Mouse (Mus musculus) neural tube, embryonic 11.5 days (tissue): ENCODE data around the gene Cblb. TPM values are rescaled to one million over a fixed set of nuclear protein-coding genes. Genes with fewer than 3 reads are reported as not detected.

Experiments
- ATAC-seq: fragments of 200-750 bp; cut with Nextera tagmentation; 2 replicates; pipeline ENCODE4 v1.8.0; 2017; ENCODE audit warnings: moderate number of reproducible peaks, mild to moderate bottlenecking, moderate TSS enrichment, moderate library complexity; ENCODE audit not compliant: insufficient read depth, low FRiP score, low TSS enrichment
- DNase-seq: peaks from one replicate; pipeline ENCODE4 v3.0.0-alpha.2; 2015; ENCODE audit warnings: low spot score
- H3K27ac ChIP-seq: fragments of 300-500 bp; sonication (generic); 2 replicates; pipeline ENCODE4 v1.5.1; 2014; ENCODE audit warnings: low read depth, mild to moderate bottlenecking, low read length
- H3K27me3 ChIP-seq: fragments of 300-500 bp; sonication (generic); 2 replicates; pipeline ENCODE4 v1.6.1; 2014; ENCODE audit warnings: mild to moderate bottlenecking, low read length, mixed read lengths; ENCODE audit not compliant: control insufficient read depth, insufficient read depth
- H3K36me3 ChIP-seq: fragments of 300-500 bp; sonication (generic); 2 replicates; pipeline ENCODE4 v1.6.1; 2014; ENCODE audit warnings: mild to moderate bottlenecking, low read length, moderate library complexity, mixed read lengths; ENCODE audit not compliant: control insufficient read depth, insufficient read depth
- H3K4me1 ChIP-seq: fragments of 300-500 bp; sonication (generic); 2 replicates; pipeline ENCODE4 v1.6.1; 2014; ENCODE audit warnings: low read length, mixed read lengths; ENCODE audit not compliant: control insufficient read depth, insufficient read depth
- H3K4me2 ChIP-seq: fragments of 300-500 bp; sonication (generic); 2 replicates; pipeline ENCODE4 v1.6.1; 2014; ENCODE audit warnings: low read depth, mild to moderate bottlenecking, moderate library complexity
- H3K4me3 ChIP-seq: fragments of 300-500 bp; sonication (generic); 2 replicates; pipeline ENCODE4 v1.5.1; 2014; ENCODE audit warnings: low read depth, low read length
- H3K9ac ChIP-seq: fragments of 300-500 bp; sonication (generic); 2 replicates; pipeline ENCODE4 v1.6.1; 2014; ENCODE audit warnings: mild to moderate bottlenecking, low read length
- H3K9me3 ChIP-seq: fragments of 300-500 bp; sonication (generic); 2 replicates; pipeline ENCODE4 v1.6.1; 2016; ENCODE audit warnings: low read length; ENCODE audit not compliant: control insufficient read depth
- WGBS: fragments of 180-500 bp; shearing (Covaris S2); extraction: QIAGEN DNeasy Blood & Tissue Kit; methylation state at CpG from one replicate; pipeline ENCODE4 v1.1.7; 2014; 5-methylcytosine and 5-hydroxymethylcytosine counted together
- polyA plus RNA-seq: library from polyadenylated mRNA; unstranded; fragments of >200 nt; fragmentation: Nextera tagmentation; extraction: Ambion mirVana; gene quantifications from 2 replicates; pipeline ENCODE4 v1.2.1, GENCODE M21; 2014

Gene Cblb
- polyA plus RNA-seq, 1 experiment from 2014 or later = 41.7 TPM

GRCm38 (mm10) chr16:52059535-52059934 is 28.5 kb downstream of the Cblb start:
- Histone ChIP-seq H3K9ac (no peak overlapping the region), H3K27ac (no peak overlapping the region), H3K27me3 (no peaks in the 10 kb centered on the region), H3K9me3 (no peaks in the 10 kb centered on the region), H3K36me3 (no peaks in the 10 kb centered on the region), H3K4me1 (peaks cover 8% of the 10 kb centered on the region), H3K4me3 (no peak overlapping the region), H3K4me2 (no peak overlapping the region)
- ATAC-seq (no peak), DNase-seq (no peak)
- WGBS = 82% methylated on average over 4 of the region's 4 CpGs

DNA sequence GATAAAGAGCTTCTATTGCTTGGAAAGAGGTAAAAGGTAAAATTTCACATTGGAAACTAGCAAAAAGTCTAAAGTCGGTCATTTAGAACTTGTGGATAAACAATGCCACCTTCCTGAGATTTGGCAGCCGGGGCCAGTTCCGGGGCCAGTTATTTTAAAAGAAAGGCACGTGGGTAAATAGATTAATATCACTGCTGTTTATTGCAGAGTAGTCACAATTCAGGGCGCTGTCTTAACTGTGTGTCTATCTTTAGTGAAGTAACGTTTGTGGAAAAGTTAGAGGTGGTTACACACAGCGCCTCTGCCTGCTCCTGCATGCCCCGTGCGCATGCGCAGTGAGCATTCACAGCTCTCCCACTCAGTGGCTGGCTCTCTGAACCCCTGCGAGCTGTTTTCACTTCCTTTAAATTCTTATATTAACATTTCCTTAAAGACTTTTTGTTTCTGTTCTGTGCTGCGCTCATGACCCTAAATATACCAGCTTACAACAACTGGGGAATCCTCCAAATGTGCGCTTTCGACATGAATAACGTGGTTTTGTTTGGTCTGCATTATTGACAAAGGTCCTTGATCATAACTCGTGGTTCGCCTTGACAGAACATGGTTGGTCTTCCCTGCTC is 29.2 kb downstream of the Cblb start:
- Histone ChIP-seq H3K27me3 (no peaks in the 10 kb centered on the region), H3K9ac (no peak overlapping the region), H3K9me3 (no peaks in the 10 kb centered on the region), H3K4me2 (no peak overlapping the region), H3K4me3 (no peak overlapping the region), H3K36me3 (no peaks in the 10 kb centered on the region), H3K27ac (no peak overlapping the region), H3K4me1 (peaks cover 8% of the 10 kb centered on the region)
- 85% methylated on average over 17 of the region's 17 CpGs for WGBS
- no peak for ATAC-seq
- no peak for DNase-seq

- Histone ChIP-seq H3K27ac (no peak overlapping the region), H3K9ac (no peak overlapping the region), H3K27me3 (no peaks in the 10 kb centered on the region), H3K4me1 (peaks cover 8% of the 10 kb centered on the region), H3K4me3 (no peak overlapping the region), H3K4me2 (no peak overlapping the region), H3K9me3 (no peaks in the 10 kb centered on the region), H3K36me3 (no peaks in the 10 kb centered on the region)
- DNase-seq (no peak), ATAC-seq (no peak)
- 65% methylated on average over 4 of the region's 4 CpGs for WGBS
Measured at GRCm38 (mm10) chr16:52061015-52061481, 30.0 kb downstream of the Cblb start.

DNA sequence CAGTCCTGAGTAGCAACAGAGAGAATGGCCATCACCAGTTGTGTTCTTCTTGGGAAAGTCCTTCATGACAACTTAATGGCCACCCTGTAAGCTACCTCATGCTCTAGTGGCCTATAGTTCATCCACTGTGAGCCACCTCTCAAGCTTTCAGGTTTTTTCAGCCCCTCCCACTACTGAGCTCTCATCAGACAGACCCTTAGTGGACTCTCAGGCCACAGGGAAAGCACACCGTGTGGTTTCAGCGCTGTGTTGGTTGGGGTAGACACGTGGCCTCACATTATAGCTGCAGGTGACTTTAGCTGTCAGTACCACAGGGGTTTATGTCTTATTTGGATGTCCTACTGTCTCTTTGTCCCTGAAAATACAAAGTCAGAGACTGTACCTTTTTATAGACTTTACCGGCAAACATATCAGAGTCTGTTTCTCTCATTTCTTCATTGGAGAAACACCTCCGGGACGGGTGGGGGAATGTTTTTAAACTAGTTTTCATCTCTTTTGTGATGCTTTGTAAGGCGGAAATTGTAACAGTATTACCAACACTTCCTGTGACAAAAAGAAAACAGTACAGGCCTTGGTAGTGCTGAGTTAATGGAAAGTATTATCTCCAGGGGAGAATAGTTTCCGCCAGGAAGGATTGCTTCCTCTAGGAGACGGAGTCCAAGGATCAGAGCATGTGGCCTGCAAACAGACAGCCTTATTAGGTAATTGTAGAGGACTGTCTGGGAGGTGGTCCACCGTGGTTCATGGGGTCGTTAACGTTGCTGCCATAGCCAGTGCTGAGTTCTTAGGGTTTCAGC is 33.5 kb downstream of the Cblb start:
- no peaks in the 10 kb centered on the region for H3K36me3 ChIP-seq
- no peaks in the 10 kb centered on the region for H3K27me3 ChIP-seq
- ATAC-seq (no peak), DNase-seq (no peak)
- WGBS = 68% methylated on average over 12 of the region's 12 CpGs
- H3K9me3 ChIP-seq = no peaks in the 10 kb centered on the region
- peaks cover 3% of the 10 kb centered on the region; the same call in 1 of the 2 replicates for H3K4me1 ChIP-seq
- H3K27ac ChIP-seq = no peak overlapping the region
- H3K9ac ChIP-seq = no peak overlapping the region
- H3K4me2 ChIP-seq = no peak overlapping the region
- no peak overlapping the region for H3K4me3 ChIP-seq

GRCm38 (mm10) chr16:52067632-52068516 is 36.8 kb downstream of the Cblb start:
- no peak overlapping the region for H3K4me3 ChIP-seq
- ATAC-seq = no peak
- H3K9ac ChIP-seq = no peak overlapping the region
- no peak for DNase-seq
- H3K36me3 ChIP-seq = no peaks in the 10 kb centered on the region
- no peaks in the 10 kb centered on the region for H3K9me3 ChIP-seq
- WGBS = 93% methylated on average over 10 of the region's 10 CpGs
- H3K27me3 ChIP-seq = no peaks in the 10 kb centered on the region
- H3K4me2 ChIP-seq = no peak overlapping the region
- H3K4me1 ChIP-seq = no peaks in the 10 kb centered on the region
- H3K27ac ChIP-seq = no peak overlapping the region

DNA sequence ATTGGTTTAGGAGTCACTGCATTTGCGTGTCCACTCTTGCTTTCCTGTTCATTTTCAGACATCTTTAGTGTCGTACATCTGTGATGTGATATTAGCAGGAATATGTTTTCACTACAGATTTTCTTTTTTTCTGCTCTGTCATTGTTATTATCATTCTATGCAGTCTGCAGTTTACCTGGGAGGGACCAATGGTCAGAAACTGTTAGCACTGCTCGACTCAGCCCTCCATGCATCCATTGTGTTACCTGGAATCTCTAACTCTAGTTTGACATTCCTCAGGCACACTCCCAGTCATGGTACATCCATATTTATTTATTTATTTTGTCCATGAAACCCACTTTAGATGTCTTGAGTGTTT is 37.5 kb downstream of the Cblb start:
- no peak for DNase-seq
- Histone ChIP-seq H3K9me3 (no peaks in the 10 kb centered on the region), H3K27ac (no peak overlapping the region), H3K27me3 (no peaks in the 10 kb centered on the region), H3K4me2 (no peak overlapping the region), H3K4me3 (no peak overlapping the region), H3K36me3 (no peaks in the 10 kb centered on the region), H3K4me1 (no peaks in the 10 kb centered on the region), H3K9ac (no peak overlapping the region)
- ATAC-seq = no peak
- WGBS = 98% methylated on average over 3 of the region's 3 CpGs

GRCm38 (mm10) chr16:52069648-52070047 is 38.6 kb downstream of the Cblb start:
- Histone ChIP-seq H3K9me3 (no peaks in the 10 kb centered on the region), H3K27ac (no peak overlapping the region), H3K4me1 (no peaks in the 10 kb centered on the region), H3K4me3 (no peak overlapping the region), H3K4me2 (no peak overlapping the region), H3K36me3 (no peaks in the 10 kb centered on the region), H3K27me3 (no peaks in the 10 kb centered on the region), H3K9ac (no peak overlapping the region)
- 93% methylated on average over 6 of the region's 6 CpGs for WGBS
- DNase-seq (no peak), ATAC-seq (no peak)

DNA sequence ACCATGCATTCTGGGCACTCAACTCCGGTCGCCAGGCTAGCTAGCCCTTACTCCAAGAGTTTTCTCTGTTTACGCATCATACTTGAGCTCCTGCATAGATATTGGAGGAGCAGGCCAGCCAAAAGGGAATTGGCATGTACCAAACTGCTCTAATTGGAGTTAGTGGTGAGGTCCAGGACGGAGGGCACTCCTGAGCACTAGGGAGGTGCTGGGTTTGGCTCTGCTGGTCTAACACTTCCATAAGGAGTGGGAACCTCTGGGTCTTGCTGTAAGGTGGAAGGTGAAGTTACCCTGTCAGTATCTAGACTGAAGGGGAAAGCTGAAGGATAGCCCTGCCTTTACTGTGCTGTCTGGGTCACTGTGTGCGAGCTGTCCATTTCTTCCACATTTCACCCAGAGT is 39.1 kb downstream of the Cblb start:
- Histone ChIP-seq H3K4me3 (no peak overlapping the region), H3K4me2 (no peak overlapping the region), H3K27ac (no peak overlapping the region), H3K4me1 (no peaks in the 10 kb centered on the region), H3K9ac (no peak overlapping the region), H3K9me3 (no peaks in the 10 kb centered on the region), H3K27me3 (no peaks in the 10 kb centered on the region), H3K36me3 (no peaks in the 10 kb centered on the region)
- ATAC-seq (no peak), DNase-seq (no peak)
- whole genome bisulfite sequencing = 94% methylated on average over 5 of the region's 5 CpGs
